Mouse (Mus musculus): ENCODE measurements around the gene Inpp4b. TPM values are rescaled to one million over a fixed set of nuclear protein-coding genes. Genes with fewer than 3 reads are reported as not detected.

Gene Inpp4b
- polyA plus RNA-seq, 1 experiment from 2014 or later, result 4.2 TPM

DNA sequence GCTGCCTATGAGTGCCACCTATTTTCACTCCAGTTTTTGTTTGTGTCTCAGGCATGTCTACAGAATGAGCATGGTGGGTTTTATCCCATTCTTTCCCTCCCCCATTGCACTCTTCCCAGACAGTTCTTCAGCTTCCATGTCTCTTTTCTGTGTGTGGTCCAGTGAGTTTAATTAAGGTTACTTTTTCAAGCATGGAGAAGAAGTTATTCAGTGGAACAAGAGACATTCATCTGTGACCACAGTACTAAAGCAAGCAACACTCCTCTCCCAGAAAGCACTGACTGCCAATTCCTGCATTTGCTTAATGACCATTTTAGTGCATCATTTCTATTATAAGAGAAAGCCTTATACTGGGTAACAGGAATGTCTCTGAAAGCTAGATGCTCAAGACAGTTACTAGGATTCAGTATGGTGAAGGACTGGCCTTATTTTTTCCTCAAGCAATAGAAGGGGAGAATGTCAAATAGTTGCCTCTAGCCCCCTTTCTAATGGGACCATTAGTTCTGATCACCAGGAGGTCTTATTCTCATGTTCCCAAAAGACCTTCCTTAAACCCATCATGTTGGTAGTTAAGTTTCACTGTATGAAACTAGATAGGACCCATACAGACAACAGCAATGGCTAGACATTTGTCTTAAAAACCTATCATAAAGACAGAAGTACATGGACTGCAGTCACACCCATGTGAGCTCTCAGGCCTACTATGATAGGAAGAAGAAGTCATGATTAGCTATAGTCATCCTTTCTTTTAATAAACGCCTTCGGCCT is 147.7 kb downstream of the Inpp4b start:
- Histone ChIP-seq H3K27me3 (ENCODE audit: control insufficient read depth, insufficient read depth, low read length) (no peaks in the 10 kb centered on the region), H3K4me3 (ENCODE audit: low read depth, low read length) (no peak overlapping the region), H3K4me1 (ENCODE audit: control insufficient read depth, insufficient read depth, low read length) (no peaks in the 10 kb centered on the region), H3K36me3 (ENCODE audit: control insufficient read depth, insufficient read depth, low read length) (no peaks in the 10 kb centered on the region), H3K4me2 (ENCODE audit: low read depth) (no peak overlapping the region), H3K27ac (ENCODE audit: low read depth, low read length) (no peak overlapping the region), H3K9ac (ENCODE audit: low read length) (no peak overlapping the region), H3K9me3 (ENCODE audit: control insufficient read depth, low read length) (no peaks in the 10 kb centered on the region)
- 89% methylated on average over 2 of the region's 2 CpGs for WGBS
- DNase-seq (ENCODE audit: low spot score) (no peak), ATAC-seq (ENCODE audit: insufficient read depth, low FRiP score, low TSS enrichment) (no peak)

DNA sequence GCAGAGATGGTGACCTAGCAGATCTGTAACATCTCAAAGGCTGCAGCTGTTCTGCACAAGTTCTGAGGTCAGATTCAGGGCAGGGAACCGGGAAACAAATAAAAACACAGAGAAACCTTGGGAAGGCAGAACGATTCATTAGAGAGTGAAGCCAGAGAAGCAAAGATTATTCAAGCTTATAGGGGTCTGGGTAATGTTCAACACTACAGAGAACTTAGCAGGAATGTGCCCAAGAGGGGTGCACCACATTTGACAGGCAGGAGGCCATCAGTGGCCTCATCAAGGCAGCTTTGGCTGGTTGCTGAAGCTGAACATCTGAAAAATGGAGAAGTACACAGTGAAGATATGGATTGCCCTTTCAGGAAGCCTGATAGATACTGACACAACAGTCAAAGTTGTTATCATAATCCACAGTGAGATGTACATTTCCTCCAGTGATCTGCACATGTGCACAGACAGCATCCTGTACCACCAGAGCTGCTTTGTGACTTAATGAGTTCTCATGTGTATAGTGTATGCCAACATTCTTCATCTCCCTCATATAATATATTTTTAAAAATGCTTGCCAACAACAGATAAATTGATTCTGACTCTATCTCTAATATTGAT is 148.8 kb downstream of the Inpp4b start:
- no peaks in the 10 kb centered on the region for H3K36me3 ChIP-seq (ENCODE audit: control insufficient read depth, insufficient read depth, low read length)
- H3K9ac ChIP-seq (ENCODE audit: low read length), result no peak overlapping the region
- H3K9me3 ChIP-seq (ENCODE audit: control insufficient read depth, low read length), result no peaks in the 10 kb centered on the region
- ATAC-seq (ENCODE audit: insufficient read depth, low FRiP score, low TSS enrichment) (no peak), DNase-seq (ENCODE audit: low spot score) (no peak)
- H3K27ac ChIP-seq (ENCODE audit: low read depth, low read length), result no peak overlapping the region
- no peaks in the 10 kb centered on the region for H3K4me1 ChIP-seq (ENCODE audit: control insufficient read depth, insufficient read depth, low read length)
- H3K27me3 ChIP-seq (ENCODE audit: control insufficient read depth, insufficient read depth, low read length), result no peaks in the 10 kb centered on the region
- no peak overlapping the region for H3K4me2 ChIP-seq (ENCODE audit: low read depth)
- no peak overlapping the region for H3K4me3 ChIP-seq (ENCODE audit: low read depth, low read length)
- WGBS, result 54% methylated on average over 2 of the region's 2 CpGs

DNA sequence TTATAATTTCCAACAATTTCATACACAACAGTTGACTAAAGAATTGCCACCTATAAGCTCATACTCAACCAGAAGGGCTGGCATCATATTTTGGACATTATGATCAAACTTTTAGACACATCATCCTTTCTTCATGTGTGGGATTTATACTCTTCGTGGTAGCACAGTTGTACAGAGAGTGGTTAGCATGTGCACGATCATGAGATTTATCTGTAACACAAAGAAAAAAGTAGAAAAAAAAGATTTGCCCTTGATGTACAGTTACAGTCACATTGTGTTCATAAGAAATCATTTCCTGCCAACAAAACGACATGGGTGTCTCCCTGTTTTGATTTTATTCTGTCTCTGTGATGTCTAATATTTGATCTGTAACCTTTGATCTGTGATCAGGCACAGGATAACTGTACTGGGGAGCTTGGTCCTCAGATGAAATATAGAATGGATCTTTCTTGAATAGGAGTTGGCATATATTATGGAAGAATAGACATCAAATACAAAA is 149.4 kb downstream of the Inpp4b start:
- Histone ChIP-seq H3K27me3 (ENCODE audit: control insufficient read depth, insufficient read depth, low read length) (no peaks in the 10 kb centered on the region), H3K9ac (ENCODE audit: low read length) (no peak overlapping the region), H3K4me2 (ENCODE audit: low read depth) (no peak overlapping the region), H3K27ac (ENCODE audit: low read depth, low read length) (no peak overlapping the region), H3K9me3 (ENCODE audit: control insufficient read depth, low read length) (no peaks in the 10 kb centered on the region), H3K36me3 (ENCODE audit: control insufficient read depth, insufficient read depth, low read length) (no peaks in the 10 kb centered on the region), H3K4me1 (ENCODE audit: control insufficient read depth, insufficient read depth, low read length) (no peaks in the 10 kb centered on the region), H3K4me3 (ENCODE audit: low read depth, low read length) (no peak overlapping the region)
- DNase-seq (ENCODE audit: low spot score) (no peak), ATAC-seq (ENCODE audit: insufficient read depth, low FRiP score, low TSS enrichment) (no peak)
- 82% methylated on average over 3 of the region's 3 CpGs for WGBS

DNA sequence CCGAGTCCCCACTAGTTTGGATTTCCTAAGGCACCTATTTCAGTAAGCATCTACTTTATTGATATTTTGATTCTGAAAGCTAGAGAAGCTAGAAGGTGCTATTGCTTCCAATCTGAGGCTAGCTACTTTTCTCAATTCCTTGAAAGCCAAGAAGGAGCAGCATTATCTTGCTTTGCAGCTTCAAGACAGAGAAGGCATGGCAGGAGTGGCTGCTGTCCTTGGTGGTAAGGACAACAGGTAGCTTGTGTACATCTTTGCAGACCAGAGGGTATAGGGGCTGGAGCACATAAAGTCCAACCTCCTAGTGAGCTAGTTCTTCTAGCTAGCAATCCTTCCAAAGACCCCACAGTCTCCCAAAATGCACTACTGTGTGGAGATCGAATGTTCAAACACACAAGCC is 152.5 kb downstream of the Inpp4b start:
- H3K27ac ChIP-seq (ENCODE audit: low read depth, low read length), result no peak overlapping the region
- WGBS, result 93% methylated on average over 2 of the region's 2 CpGs
- H3K9ac ChIP-seq (ENCODE audit: low read length), result no peak overlapping the region
- no peaks in the 10 kb centered on the region for H3K27me3 ChIP-seq (ENCODE audit: control insufficient read depth, insufficient read depth, low read length)
- no peak overlapping the region for H3K4me3 ChIP-seq (ENCODE audit: low read depth, low read length)
- H3K4me2 ChIP-seq (ENCODE audit: low read depth), result no peak overlapping the region
- ATAC-seq (ENCODE audit: insufficient read depth, low FRiP score, low TSS enrichment) (no peak), DNase-seq (ENCODE audit: low spot score) (no peak)
- H3K36me3 ChIP-seq (ENCODE audit: control insufficient read depth, insufficient read depth, low read length), result no peaks in the 10 kb centered on the region
- no peaks in the 10 kb centered on the region for H3K9me3 ChIP-seq (ENCODE audit: control insufficient read depth, low read length)
- no peaks in the 10 kb centered on the region for H3K4me1 ChIP-seq (ENCODE audit: control insufficient read depth, insufficient read depth, low read length)

DNA sequence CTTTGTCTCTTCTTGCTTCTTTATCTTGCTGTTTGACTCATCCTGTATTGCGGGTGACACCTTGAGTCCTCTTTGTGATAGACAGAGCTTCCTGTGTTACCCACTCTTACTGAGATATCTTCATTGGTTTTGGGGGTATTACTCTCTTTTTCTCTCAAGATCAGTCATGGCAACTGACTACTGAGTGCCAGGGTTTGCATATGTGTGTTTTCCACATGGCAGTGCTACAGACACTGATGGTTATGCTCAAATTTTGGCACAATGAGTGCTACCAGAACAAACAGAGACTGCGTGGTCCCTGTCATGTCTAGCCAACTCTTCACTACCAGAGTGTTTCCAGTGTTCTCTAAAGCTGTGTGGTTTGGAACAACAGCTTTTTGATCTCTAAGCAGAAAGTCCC is 155.3 kb downstream of the Inpp4b start:
- Histone ChIP-seq H3K4me2 (ENCODE audit: low read depth) (no peak overlapping the region), H3K4me1 (ENCODE audit: control insufficient read depth, insufficient read depth, low read length) (no peaks in the 10 kb centered on the region), H3K27ac (ENCODE audit: low read depth, low read length) (no peak overlapping the region), H3K9ac (ENCODE audit: low read length) (no peak overlapping the region), H3K4me3 (ENCODE audit: low read depth, low read length) (no peak overlapping the region), H3K27me3 (ENCODE audit: control insufficient read depth, insufficient read depth, low read length) (no peaks in the 10 kb centered on the region), H3K36me3 (ENCODE audit: control insufficient read depth, insufficient read depth, low read length) (no peaks in the 10 kb centered on the region), H3K9me3 (ENCODE audit: control insufficient read depth, low read length) (no peaks in the 10 kb centered on the region)
- no peak for ATAC-seq (ENCODE audit: insufficient read depth, low FRiP score, low TSS enrichment)
- 92% methylated on average over 2 of the region's 2 CpGs for WGBS
- no peak for DNase-seq (ENCODE audit: low spot score)

DNA sequence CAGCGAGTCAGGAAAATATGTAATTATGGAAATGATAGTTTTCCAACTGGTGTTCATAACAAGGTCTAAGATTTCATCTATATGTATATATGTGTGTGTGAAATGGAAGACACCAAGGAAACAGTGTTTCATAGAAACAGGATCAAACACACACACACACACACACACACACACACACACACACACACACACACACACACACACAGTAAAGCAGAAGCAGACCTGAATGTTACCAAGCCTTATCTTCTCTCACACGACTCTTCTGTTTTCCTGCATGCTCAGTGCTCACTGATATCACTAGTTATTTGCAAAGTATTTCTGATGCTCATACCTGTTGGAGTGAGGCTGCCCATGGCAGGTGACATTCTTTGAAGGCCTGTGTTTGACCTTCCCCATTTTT is 159.9 kb downstream of the Inpp4b start:
- H3K9me3 ChIP-seq (ENCODE audit: control insufficient read depth, low read length), result no peaks in the 10 kb centered on the region
- H3K4me1 ChIP-seq (ENCODE audit: control insufficient read depth, insufficient read depth, low read length), result no peaks in the 10 kb centered on the region
- H3K4me3 ChIP-seq (ENCODE audit: low read depth, low read length), result no peak overlapping the region
- 94% methylated on average over 2 of the region's 2 CpGs for WGBS
- H3K9ac ChIP-seq (ENCODE audit: low read length), result no peak overlapping the region
- H3K36me3 ChIP-seq (ENCODE audit: control insufficient read depth, insufficient read depth, low read length), result no peaks in the 10 kb centered on the region
- H3K27me3 ChIP-seq (ENCODE audit: control insufficient read depth, insufficient read depth, low read length), result no peaks in the 10 kb centered on the region
- no peak for ATAC-seq (ENCODE audit: insufficient read depth, low FRiP score, low TSS enrichment)
- H3K4me2 ChIP-seq (ENCODE audit: low read depth), result no peak overlapping the region
- no peak for DNase-seq (ENCODE audit: low spot score)
- no peak overlapping the region for H3K27ac ChIP-seq (ENCODE audit: low read depth, low read length)

DNA sequence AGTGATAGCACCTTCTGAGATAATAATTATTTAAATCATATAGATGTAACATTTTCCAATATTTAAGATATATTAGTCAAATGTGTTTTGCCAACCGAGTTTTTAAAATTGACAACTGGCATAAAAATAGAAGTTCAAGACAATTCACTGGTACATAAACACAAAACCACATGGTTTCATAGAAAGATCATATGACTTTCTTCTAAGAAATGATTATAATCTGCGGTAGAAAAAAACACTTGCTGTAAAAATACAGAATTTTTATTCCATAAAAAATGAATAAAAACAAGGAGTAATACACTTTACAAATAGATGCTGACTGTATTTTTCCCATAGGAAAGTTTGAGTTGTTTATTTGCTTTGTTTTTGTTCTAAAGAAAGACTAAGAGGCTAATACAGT is 160.6 kb downstream of the Inpp4b start:
- no peaks in the 10 kb centered on the region for H3K36me3 ChIP-seq (ENCODE audit: control insufficient read depth, insufficient read depth, low read length)
- DNase-seq (ENCODE audit: low spot score) (no peak), ATAC-seq (ENCODE audit: insufficient read depth, low FRiP score, low TSS enrichment) (no peak)
- H3K4me1 ChIP-seq (ENCODE audit: control insufficient read depth, insufficient read depth, low read length), result no peaks in the 10 kb centered on the region
- no peaks in the 10 kb centered on the region for H3K27me3 ChIP-seq (ENCODE audit: control insufficient read depth, insufficient read depth, low read length)
- H3K9me3 ChIP-seq (ENCODE audit: control insufficient read depth, low read length), result no peaks in the 10 kb centered on the region
- H3K9ac ChIP-seq (ENCODE audit: low read length), result no peak overlapping the region
- H3K4me3 ChIP-seq (ENCODE audit: low read depth, low read length), result no peak overlapping the region
- 87% methylated on average over 2 of the region's 2 CpGs for WGBS
- H3K4me2 ChIP-seq (ENCODE audit: low read depth), result no peak overlapping the region
- H3K27ac ChIP-seq (ENCODE audit: low read depth, low read length), result no peak overlapping the region

DNA sequence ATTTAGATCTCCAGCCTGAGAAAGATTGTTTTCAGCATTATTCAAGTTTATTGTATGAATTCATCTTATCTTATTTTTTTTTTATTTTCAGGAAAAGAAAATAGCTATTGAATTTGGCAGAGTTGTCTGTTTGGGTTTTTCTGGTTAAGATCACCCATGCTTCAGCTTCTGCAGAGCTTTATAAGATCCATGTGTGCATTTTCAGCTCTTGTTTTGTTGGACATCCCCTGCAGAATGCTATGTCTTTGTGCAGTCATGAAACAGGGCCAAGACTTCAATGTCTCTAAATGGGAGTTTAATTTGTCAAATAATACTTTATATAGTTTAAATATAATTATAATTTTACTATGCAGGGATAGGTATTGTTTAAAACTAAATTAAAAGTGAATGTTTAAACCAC is 170.5 kb downstream of the Inpp4b start:
- DNase-seq (ENCODE audit: low spot score) (no peak), ATAC-seq (ENCODE audit: insufficient read depth, low FRiP score, low TSS enrichment) (no peak)
- no peaks in the 10 kb centered on the region for H3K4me1 ChIP-seq (ENCODE audit: control insufficient read depth, insufficient read depth, low read length)

DNA sequence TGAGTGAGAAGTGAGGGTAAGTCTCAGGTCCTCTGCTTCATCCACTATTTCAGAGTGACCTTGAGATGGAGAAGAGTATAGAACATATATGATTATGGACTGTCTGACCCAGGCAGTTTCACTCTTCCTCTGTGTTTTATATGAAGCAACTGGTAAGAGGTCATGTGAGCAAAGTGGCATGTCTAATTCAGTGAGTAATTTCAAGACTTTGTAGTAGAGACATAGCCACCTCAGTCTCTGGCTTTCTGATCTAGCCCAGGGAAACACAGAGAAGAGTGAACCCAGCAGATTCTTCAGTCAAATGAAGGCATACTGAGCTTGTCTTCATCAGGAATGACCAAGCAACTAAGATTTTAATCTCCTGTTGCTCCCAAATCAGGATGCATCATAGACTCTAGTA is 172.1 kb downstream of the Inpp4b start:
- no peaks in the 10 kb centered on the region for H3K36me3 ChIP-seq (ENCODE audit: control insufficient read depth, insufficient read depth, low read length)
- H3K9ac ChIP-seq (ENCODE audit: low read length), result no peak overlapping the region
- no peaks in the 10 kb centered on the region for H3K9me3 ChIP-seq (ENCODE audit: control insufficient read depth, low read length)
- H3K4me3 ChIP-seq (ENCODE audit: low read depth, low read length), result no peak overlapping the region
- ATAC-seq (ENCODE audit: insufficient read depth, low FRiP score, low TSS enrichment) (no peak), DNase-seq (ENCODE audit: low spot score) (no peak)
- H3K27me3 ChIP-seq (ENCODE audit: control insufficient read depth, insufficient read depth, low read length), result no peaks in the 10 kb centered on the region
- no peak overlapping the region for H3K4me2 ChIP-seq (ENCODE audit: low read depth)
- H3K27ac ChIP-seq (ENCODE audit: low read depth, low read length), result no peak overlapping the region
- H3K4me1 ChIP-seq (ENCODE audit: control insufficient read depth, insufficient read depth, low read length), result no peaks in the 10 kb centered on the region

More for the DNA sequence above, 170.5 kb downstream of the Inpp4b start:
- Histone ChIP-seq H3K9ac (ENCODE audit: low read length) (no peak overlapping the region), H3K27me3 (ENCODE audit: control insufficient read depth, insufficient read depth, low read length) (no peaks in the 10 kb centered on the region), H3K4me3 (ENCODE audit: low read depth, low read length) (no peak overlapping the region), H3K27ac (ENCODE audit: low read depth, low read length) (no peak overlapping the region), H3K9me3 (ENCODE audit: control insufficient read depth, low read length) (no peaks in the 10 kb centered on the region), H3K4me2 (ENCODE audit: low read depth) (no peak overlapping the region), H3K36me3 (ENCODE audit: control insufficient read depth, insufficient read depth, low read length) (no peaks in the 10 kb centered on the region)

Data from neural tube, embryonic 11.5 days (tissue).